Mouse (Mus musculus): ENCODE measurements around the gene Pde10a. TPM values are rescaled to one million over a fixed set of nuclear protein-coding genes. Genes with fewer than 3 reads are reported as not detected.

Gene Pde10a
- polyA plus RNA-seq, 1 experiment from 2014 or later: 1.8 TPM

DNA sequence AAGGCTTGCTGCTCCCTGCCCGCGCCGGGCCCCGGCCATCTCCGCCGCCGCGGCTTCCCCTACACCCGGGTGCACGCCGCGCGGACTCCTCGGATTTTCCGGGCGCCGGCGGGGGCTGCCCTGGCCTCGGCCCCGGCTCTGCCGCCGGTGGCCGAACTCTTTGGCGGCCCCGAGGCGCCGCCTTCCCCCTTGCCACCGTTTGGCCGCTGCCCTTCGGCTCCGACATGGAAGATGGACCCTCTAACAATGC, 276.6 kb downstream of the Pde10a start:
- Histone ChIP-seq H3K4me3 (ENCODE audit: low read depth, low read length) (peak overlapping the region; percentile 64), H3K9ac (ENCODE audit: low read depth, low read length) (peak overlapping the region; percentile 43; the same call in 1 of the 2 replicates), H3K4me1 (replicated peaks; ENCODE audit: control insufficient read depth, insufficient read depth, low read length) (peaks cover 5% of the 10 kb centered on the region; the same call in 1 of the 2 replicates), H3K4me2 (peak overlapping the region; percentile 78), H3K36me3 (ENCODE audit: control insufficient read depth, insufficient read depth, low read length) (no peaks in the 10 kb centered on the region), H3K9me3 (ENCODE audit: control insufficient read depth, low read length) (no peaks in the 10 kb centered on the region), H3K27ac (ENCODE audit: low read depth, low read length) (no peak overlapping the region), H3K27me3 (replicated peaks; ENCODE audit: control insufficient read depth, insufficient read depth, low read length) (peaks cover 88% of the 10 kb centered on the region)
- no peak for ATAC-seq (replicated peaks; ENCODE audit: low FRiP score)
- DNase-seq (ENCODE audit: low spot score): peak; percentile 52
- under 1% methylated on average over 31 of the region's 31 CpGs for WGBS

DNA sequence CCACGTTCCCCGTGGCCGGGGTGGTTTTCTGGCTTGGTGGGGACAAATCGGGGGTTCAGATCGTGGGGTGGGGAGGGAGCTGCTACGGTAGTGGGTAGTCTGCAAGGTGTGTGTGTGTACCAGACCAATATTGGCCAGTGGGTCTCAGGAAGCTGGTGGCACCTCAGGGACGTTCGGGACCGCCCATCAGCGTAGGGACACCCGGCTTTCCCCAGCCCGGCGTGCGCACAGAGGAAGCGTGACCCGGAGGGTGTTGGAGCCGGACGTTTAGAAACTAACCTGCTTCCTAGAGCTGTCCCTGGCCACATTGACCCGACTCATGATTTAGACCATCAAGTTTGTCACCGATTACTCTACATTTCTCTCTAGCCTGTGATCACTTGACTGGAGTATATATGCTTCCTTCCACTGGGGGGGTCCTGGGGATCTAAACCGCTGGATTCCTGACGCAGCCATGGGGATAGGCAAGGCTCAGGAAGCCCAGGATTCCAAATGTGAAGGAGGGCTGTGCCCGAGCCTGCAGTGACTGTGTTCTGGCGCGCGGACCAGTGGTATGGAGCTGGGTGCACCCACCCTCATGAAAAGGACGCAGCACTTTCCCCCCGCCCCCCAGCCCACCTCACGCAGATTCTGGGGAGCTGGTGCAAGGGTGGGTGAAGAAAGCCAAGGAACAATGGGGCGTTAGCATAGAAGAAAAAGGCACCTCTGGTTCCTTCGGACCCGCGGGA, 277.2 kb downstream of the Pde10a start:
- Histone ChIP-seq H3K9me3 (ENCODE audit: control insufficient read depth, low read length) (no peaks in the 10 kb centered on the region), H3K4me3 (ENCODE audit: low read depth, low read length) (peak overlapping the region; percentile 64), H3K27ac (ENCODE audit: low read depth, low read length) (no peak overlapping the region), H3K36me3 (ENCODE audit: control insufficient read depth, insufficient read depth, low read length) (no peaks in the 10 kb centered on the region), H3K27me3 (replicated peaks; ENCODE audit: control insufficient read depth, insufficient read depth, low read length) (peaks cover 88% of the 10 kb centered on the region), H3K4me2 (peak overlapping the region; percentile 78), H3K9ac (ENCODE audit: low read depth, low read length) (no peak overlapping the region), H3K4me1 (replicated peaks; ENCODE audit: control insufficient read depth, insufficient read depth, low read length) (peaks cover 5% of the 10 kb centered on the region; the same call in 1 of the 2 replicates)
- WGBS: 2% methylated on average over 33 of the region's 33 CpGs
- ATAC-seq (replicated peaks; ENCODE audit: low FRiP score): no peak
- DNase-seq (ENCODE audit: low spot score): peak; percentile 54

DNA sequence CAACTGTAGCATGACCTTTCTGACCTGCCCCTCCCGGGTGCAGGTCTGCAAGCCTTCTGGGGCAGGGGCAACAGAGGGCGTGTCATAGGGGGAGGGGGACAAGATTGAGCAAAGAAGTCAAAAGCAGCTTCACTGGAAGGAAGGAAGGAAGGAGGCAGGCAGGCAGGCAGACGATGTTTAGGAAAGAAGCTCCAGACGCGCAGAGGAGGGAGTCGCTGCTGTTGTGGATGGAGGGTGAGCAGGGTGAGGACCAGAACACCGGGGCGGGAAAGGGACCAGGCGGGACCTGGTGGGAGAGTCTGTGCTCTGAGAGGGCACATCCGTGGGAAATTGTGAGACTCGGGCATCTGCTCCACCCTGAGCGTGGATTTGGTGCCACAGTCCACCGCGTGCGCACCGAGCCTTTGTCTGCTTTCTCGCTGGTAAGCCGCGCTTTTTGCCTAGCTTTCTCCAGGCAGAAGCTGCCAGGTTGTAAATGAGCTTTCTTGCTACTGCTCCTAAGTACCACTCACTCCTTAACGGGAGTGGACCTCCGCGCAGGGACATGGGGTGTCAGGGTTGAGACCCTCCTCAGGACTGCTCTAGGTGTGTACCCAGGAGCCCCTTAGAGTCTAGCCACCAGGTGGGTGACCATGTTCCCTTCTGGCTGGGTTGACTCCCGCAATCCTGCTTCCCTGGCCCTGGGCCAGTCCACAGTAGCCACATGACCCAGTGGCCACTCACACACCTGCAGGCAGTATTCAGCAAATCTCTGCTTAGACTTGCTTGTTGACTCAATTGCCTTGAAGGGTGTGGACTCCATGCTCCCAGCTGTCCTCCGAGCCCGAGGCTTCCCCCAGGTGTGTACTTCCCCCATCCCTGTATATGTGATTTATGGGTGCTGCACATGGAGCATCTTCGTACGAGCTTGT, 278.0 kb downstream of the Pde10a start:
- Histone ChIP-seq H3K27me3 (replicated peaks; ENCODE audit: control insufficient read depth, insufficient read depth, low read length) (peaks cover 84% of the 10 kb centered on the region), H3K27ac (ENCODE audit: low read depth, low read length) (no peak overlapping the region), H3K36me3 (ENCODE audit: control insufficient read depth, insufficient read depth, low read length) (no peaks in the 10 kb centered on the region), H3K4me1 (replicated peaks; ENCODE audit: control insufficient read depth, insufficient read depth, low read length) (peaks cover 5% of the 10 kb centered on the region; the same call in 1 of the 2 replicates), H3K4me3 (ENCODE audit: low read depth, low read length) (peak overlapping the region; percentile 64), H3K9ac (ENCODE audit: low read depth, low read length) (no peak overlapping the region), H3K4me2 (peak overlapping the region; percentile 78), H3K9me3 (ENCODE audit: control insufficient read depth, low read length) (no peaks in the 10 kb centered on the region)
- no peak for ATAC-seq (replicated peaks; ENCODE audit: low FRiP score)
- WGBS: 13% methylated on average over 27 of the region's 27 CpGs
- DNase-seq (ENCODE audit: low spot score): no peak

DNA sequence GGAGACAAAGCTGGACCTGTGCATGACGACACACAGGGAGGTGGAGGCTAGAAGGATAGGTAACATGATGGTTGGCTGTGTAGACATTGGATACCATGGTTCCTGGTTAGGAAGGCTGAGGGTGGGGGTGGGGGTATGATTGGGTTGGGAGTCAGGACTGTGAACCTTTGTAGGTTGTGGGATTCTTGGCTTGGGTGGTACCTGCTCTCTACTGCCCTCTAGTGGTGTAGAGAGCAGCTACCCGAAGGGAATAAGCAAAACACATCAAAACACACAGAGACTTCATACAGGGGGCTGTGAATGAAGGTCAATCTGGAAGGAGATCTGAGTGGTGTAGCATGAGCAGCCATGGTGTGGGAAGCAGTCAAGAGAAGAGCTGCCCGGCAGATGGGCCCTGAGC, 282.2 kb downstream of the Pde10a start:
- Histone ChIP-seq H3K9me3 (ENCODE audit: control insufficient read depth, low read length) (no peaks in the 10 kb centered on the region), H3K27me3 (replicated peaks; ENCODE audit: control insufficient read depth, insufficient read depth, low read length) (peaks cover 56% of the 10 kb centered on the region), H3K36me3 (ENCODE audit: control insufficient read depth, insufficient read depth, low read length) (no peaks in the 10 kb centered on the region), H3K4me2 (no peak overlapping the region), H3K27ac (ENCODE audit: low read depth, low read length) (no peak overlapping the region), H3K4me1 (replicated peaks; ENCODE audit: control insufficient read depth, insufficient read depth, low read length) (no peaks in the 10 kb centered on the region; the same call in 1 of the 2 replicates), H3K9ac (ENCODE audit: low read depth, low read length) (no peak overlapping the region), H3K4me3 (ENCODE audit: low read depth, low read length) (no peak overlapping the region)
- ATAC-seq (replicated peaks; ENCODE audit: low FRiP score): no peak
- 48% methylated on average over 3 of the region's 3 CpGs for WGBS
- DNase-seq (ENCODE audit: low spot score): no peak

DNA sequence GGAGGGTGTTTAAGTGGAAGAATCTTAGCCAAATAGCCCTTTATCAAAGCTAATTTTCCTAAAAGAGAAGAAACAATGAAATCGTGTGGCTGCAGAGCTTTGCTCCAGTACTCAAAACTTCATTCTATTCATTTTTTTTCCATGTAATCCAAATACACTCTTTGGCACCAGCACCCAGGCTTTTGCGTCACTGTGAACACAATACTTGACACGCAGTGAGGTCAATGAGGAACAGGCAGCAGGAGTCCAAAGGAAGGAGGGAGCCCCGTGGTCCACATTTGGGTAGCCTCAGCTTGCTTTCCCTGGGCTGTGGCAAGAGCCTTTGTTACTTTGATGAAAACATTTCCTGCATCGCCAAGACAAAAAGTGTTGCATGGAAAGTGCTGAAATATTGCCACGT, 284.6 kb downstream of the Pde10a start:
- no peaks in the 10 kb centered on the region for H3K36me3 ChIP-seq (ENCODE audit: control insufficient read depth, insufficient read depth, low read length)
- DNase-seq (ENCODE audit: low spot score) (no peak), ATAC-seq (replicated peaks; ENCODE audit: low FRiP score) (no peak)
- no peak overlapping the region for H3K4me3 ChIP-seq (ENCODE audit: low read depth, low read length)
- WGBS: 64% methylated on average over 6 of the region's 6 CpGs
- no peak overlapping the region for H3K9ac ChIP-seq (ENCODE audit: low read depth, low read length)
- no peak overlapping the region for H3K4me2 ChIP-seq
- peaks cover 32% of the 10 kb centered on the region for H3K27me3 ChIP-seq (replicated peaks; ENCODE audit: control insufficient read depth, insufficient read depth, low read length)
- H3K27ac ChIP-seq (ENCODE audit: low read depth, low read length): no peak overlapping the region
- H3K4me1 ChIP-seq (replicated peaks; ENCODE audit: control insufficient read depth, insufficient read depth, low read length): no peaks in the 10 kb centered on the region; the same call in 1 of the 2 replicates
- no peaks in the 10 kb centered on the region for H3K9me3 ChIP-seq (ENCODE audit: control insufficient read depth, low read length)

DNA sequence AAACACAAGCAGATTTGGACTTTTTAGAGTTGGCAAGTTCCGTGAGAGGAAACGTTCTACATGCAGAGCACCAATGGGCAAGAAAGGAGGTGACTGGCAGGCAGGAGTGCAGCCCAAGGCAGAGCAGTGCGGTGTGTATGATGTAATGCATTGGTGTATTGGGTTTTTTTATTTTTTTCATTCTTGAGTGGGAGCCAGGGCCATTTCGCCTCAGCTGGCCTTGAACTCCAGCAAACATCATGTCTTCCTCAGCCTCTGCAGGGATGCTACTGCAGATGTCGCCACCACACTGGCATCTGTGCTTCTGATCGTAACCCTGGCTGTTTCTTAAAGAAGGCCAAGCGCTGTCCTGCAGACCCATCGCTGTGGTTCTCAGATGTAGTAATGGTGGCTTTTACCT, 285.0 kb downstream of the Pde10a start:
- H3K4me1 ChIP-seq (replicated peaks; ENCODE audit: control insufficient read depth, insufficient read depth, low read length): no peaks in the 10 kb centered on the region; the same call in 1 of the 2 replicates
- no peak overlapping the region for H3K4me2 ChIP-seq
- DNase-seq (ENCODE audit: low spot score): no peak
- peaks cover 28% of the 10 kb centered on the region for H3K27me3 ChIP-seq (replicated peaks; ENCODE audit: control insufficient read depth, insufficient read depth, low read length)
- no peak overlapping the region for H3K9ac ChIP-seq (ENCODE audit: low read depth, low read length)
- ATAC-seq (replicated peaks; ENCODE audit: low FRiP score): no peak
- no peaks in the 10 kb centered on the region for H3K36me3 ChIP-seq (ENCODE audit: control insufficient read depth, insufficient read depth, low read length)
- no peak overlapping the region for H3K27ac ChIP-seq (ENCODE audit: low read depth, low read length)
- 84% methylated on average over 8 of the region's 8 CpGs for WGBS
- H3K4me3 ChIP-seq (ENCODE audit: low read depth, low read length): no peak overlapping the region
- H3K9me3 ChIP-seq (ENCODE audit: control insufficient read depth, low read length): no peaks in the 10 kb centered on the region

DNA sequence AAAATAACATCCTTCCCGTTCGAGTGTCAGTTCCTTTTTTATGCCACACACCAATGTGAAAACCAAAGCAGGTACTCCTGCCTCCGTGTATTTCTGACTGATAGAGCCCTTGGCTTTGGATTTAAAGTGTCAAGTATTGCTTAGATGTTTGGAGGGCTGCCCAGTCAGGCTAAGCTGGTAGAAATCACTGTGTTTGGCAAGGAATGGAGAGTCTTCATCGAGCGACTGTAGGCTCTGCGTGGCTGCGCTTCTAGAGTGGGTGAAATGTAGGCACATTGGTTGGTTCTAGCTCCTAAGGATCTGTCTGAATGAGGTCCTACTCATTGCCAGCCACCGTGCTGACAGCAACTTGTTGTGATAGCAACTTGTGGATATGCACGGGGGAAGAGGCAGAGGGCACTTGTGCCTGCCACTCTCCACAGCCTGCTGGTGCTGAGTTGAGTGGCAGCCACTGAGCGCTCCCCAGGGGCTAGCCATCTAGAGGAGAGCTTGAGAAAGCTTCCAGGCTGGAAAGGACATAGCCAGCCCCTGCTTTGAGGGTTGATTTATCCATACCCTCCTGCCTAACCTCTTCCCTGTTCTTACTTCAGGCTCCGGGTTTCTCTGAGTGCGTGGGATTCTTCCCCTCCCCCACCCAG, 287.2 kb downstream of the Pde10a start:
- no peak overlapping the region for H3K4me2 ChIP-seq
- H3K4me3 ChIP-seq (ENCODE audit: low read depth, low read length): no peak overlapping the region
- no peak overlapping the region for H3K9ac ChIP-seq (ENCODE audit: low read depth, low read length)
- DNase-seq (ENCODE audit: low spot score): no peak
- peaks cover 14% of the 10 kb centered on the region for H3K27me3 ChIP-seq (replicated peaks; ENCODE audit: control insufficient read depth, insufficient read depth, low read length)
- H3K4me1 ChIP-seq (replicated peaks; ENCODE audit: control insufficient read depth, insufficient read depth, low read length): no peaks in the 10 kb centered on the region; the same call in 1 of the 2 replicates
- ATAC-seq (replicated peaks; ENCODE audit: low FRiP score): no peak
- H3K9me3 ChIP-seq (ENCODE audit: control insufficient read depth, low read length): no peaks in the 10 kb centered on the region
- H3K27ac ChIP-seq (ENCODE audit: low read depth, low read length): no peak overlapping the region
- no peaks in the 10 kb centered on the region for H3K36me3 ChIP-seq (ENCODE audit: control insufficient read depth, insufficient read depth, low read length)
- 41% methylated on average over 12 of the region's 12 CpGs for WGBS

DNA sequence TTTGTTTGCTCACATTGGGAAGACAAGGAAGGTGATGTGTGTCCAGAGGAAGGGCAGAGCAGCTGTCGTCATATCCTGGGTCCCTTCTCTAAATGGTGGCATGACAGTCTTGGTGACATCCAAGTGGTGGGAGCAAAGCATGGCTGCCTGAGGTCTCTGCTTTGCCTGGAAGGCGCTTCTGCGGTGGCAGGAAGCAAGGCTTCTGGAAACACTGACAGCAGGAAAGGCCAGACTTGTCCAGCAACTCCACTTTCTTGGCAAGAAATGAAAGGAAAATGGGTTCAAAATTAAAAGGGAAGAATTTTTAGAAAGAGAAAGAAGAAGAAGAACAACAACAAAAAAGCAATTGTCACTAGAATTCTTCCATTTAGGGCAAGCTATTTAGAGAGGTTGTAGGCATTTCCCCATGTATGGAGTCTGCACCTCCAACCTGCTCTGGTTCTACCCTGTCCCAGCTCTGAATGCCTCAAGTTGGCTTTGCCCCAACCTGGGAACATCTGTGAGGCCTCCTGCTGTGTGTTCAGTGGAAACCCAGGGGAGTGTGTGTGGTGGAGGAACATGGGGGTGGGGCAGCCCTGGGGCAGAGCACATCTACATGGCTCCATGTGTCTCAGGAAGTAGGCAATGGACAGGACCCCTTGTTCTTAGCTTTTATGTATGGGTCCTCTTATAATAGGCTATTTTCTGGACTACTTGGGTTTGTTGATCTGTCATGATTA, 288.8 kb downstream of the Pde10a start:
- Histone ChIP-seq H3K4me2 (no peak overlapping the region), H3K4me1 (replicated peaks; ENCODE audit: control insufficient read depth, insufficient read depth, low read length) (no peaks in the 10 kb centered on the region; the same call in 1 of the 2 replicates), H3K36me3 (ENCODE audit: control insufficient read depth, insufficient read depth, low read length) (no peaks in the 10 kb centered on the region), H3K27ac (ENCODE audit: low read depth, low read length) (no peak overlapping the region), H3K4me3 (ENCODE audit: low read depth, low read length) (no peak overlapping the region), H3K27me3 (replicated peaks; ENCODE audit: control insufficient read depth, insufficient read depth, low read length) (peaks cover 12% of the 10 kb centered on the region), H3K9ac (ENCODE audit: low read depth, low read length) (no peak overlapping the region), H3K9me3 (ENCODE audit: control insufficient read depth, low read length) (no peaks in the 10 kb centered on the region)
- WGBS: 75% methylated on average over 3 of the region's 3 CpGs
- no peak for DNase-seq (ENCODE audit: low spot score)
- ATAC-seq (replicated peaks; ENCODE audit: low FRiP score): no peak
